Mouse (Mus musculus) liver, postnatal 0 days (tissue): ENCODE measurements at regions not wholly inside any gene's neighbourhood (a gene's known extent, or its start where the extent isn't known, plus 50 kb on each side); places are given as distances from the start of the nearest gene placed in this dataset.

Experiments used
- CTCF ChIP-seq: sonication (generic); IDR thresholded peaks from 2 replicates; pipeline ENCODE4 v1.5.1; 2016; ENCODE audit warnings: antibody characterized with exemption, low read depth
- EP300 ChIP-seq: IDR thresholded peaks from 2 replicates; pipeline ENCODE4 v1.6.1; 2016; ENCODE audit warnings: antibody characterized with exemption, low read depth, mild to moderate bottlenecking

GRCm38 (mm10) chr4:95215187-95215586 is 163.2 kb upstream of the Jun start:
- no peak for TF ChIP-seq CTCF
- no peak for TF ChIP-seq EP300
